Mouse (Mus musculus) left cerebral cortex, postnatal 14 days (tissue): ENCODE measurements around the gene Six1. TPM values are rescaled to one million over a fixed set of nuclear protein-coding genes. Genes with fewer than 3 reads are reported as not detected.
"Not testable (repeated sequence)": the region's sequence is repeated elsewhere in the genome, so short reads cannot be mapped to it uniquely, and the experiment has no call there.

Experiments used
- DNase-seq, 2 experiments: peaks; one replicate each; pipeline ENCODE4 v3.0.0; 2021 to 2022; ENCODE audit warnings: low spot score in 2 of 2, mixed read lengths in 1 of 2
- intact Hi-C: fragments of 180-260 bp; cut with DNase I; formaldehyde crosslinking; loops from one replicate; pipeline ENCODE4 v1.15.1; 2025
- total RNA-seq, 2 experiments: library from RNA; stranded (reverse); gene quantifications; 2 replicates each; pipeline ENCODE4 v1.2.3; 2021

The Six1 gene
- total RNA-seq, 2 experiments from 2014 or later, result 0.26 to 0.61 TPM

GRCm38 (mm10) chr12:73039939-73040562 is 13.6 kb downstream of the Six1 start:
- intact Hi-C loops, result no loop called here
- no peak for DNase-seq

- intact Hi-C loops, result no loop called here
- DNase-seq, result no peak
These were observed 14.4 kb downstream of the Six1 start for GRCm38 (mm10) chr12:73038992-73039938.

- DNase-seq, result no peak
- intact Hi-C loops, result no loop called here
These were observed 15.2 kb downstream of the Six1 start for GRCm38 (mm10) chr12:73038441-73038991.

GRCm38 (mm10) chr12:73037385-73038160 is 16.1 kb downstream of the Six1 start:
- intact Hi-C loops, result no loop called here
- DNase-seq, result no peak

GRCm38 (mm10) chr12:73034901-73035895 is 18.5 kb downstream of the Six1 start:
- DNase-seq, result no peak
- intact Hi-C loops, result no loop called here

GRCm38 (mm10) chr12:73032665-73033064 is 21.0 kb downstream of the Six1 start:
- intact Hi-C loops, result no loop called here

GRCm38 (mm10) chr12:73031315-73031714 is 22.4 kb downstream of the Six1 start:
- no peak for DNase-seq
- intact Hi-C loops, result no loop called here

More at GRCm38 (mm10) chr12:73032665-73033064, 21.0 kb downstream of the Six1 start:
- no peak for DNase-seq

- peak in 1 of 2 experiments; percentile 20 for DNase-seq
- intact Hi-C loops, result loop anchor here (10.0 kb wide), 1 partner anchor 529 kb away; no protein-coding TSS in a partner anchor
These were observed 28.2 kb downstream of the Six1 start for GRCm38 (mm10) chr12:73025490-73025889.

GRCm38 (mm10) chr12:73020941-73021340 is 32.7 kb downstream of the Six1 start:
- intact Hi-C loops, result loop anchor here (1.0 to 10.0 kb wide), 2 partner anchors 496 to 534 kb away; no protein-coding TSS in a partner anchor
- peak; percentile 42 to 76 for DNase-seq

GRCm38 (mm10) chr12:73020422-73020821 is 33.3 kb downstream of the Six1 start:
- intact Hi-C loops, result loop anchor here (10.0 kb wide), 1 partner anchor 534 kb away; no protein-coding TSS in a partner anchor
- no peak for DNase-seq

- DNase-seq, result no peak
- intact Hi-C loops, result no loop called here
These were observed 34.8 kb downstream of the Six1 start for GRCm38 (mm10) chr12:73018838-73019237.

GRCm38 (mm10) chr12:73016171-73016570 is 37.5 kb downstream of the Six1 start:
- intact Hi-C loops, result no loop called here

GRCm38 (mm10) chr12:73014311-73014710 is 39.4 kb downstream of the Six1 start:
- intact Hi-C loops, result no loop called here

More at GRCm38 (mm10) chr12:73016171-73016570, 37.5 kb downstream of the Six1 start:
- DNase-seq, result no peak

GRCm38 (mm10) chr12:73012824-73013223 is 40.9 kb downstream of the Six1 start:
- intact Hi-C loops, result no loop called here
- no peak for DNase-seq

More at GRCm38 (mm10) chr12:73014311-73014710, 39.4 kb downstream of the Six1 start:
- no peak for DNase-seq

GRCm38 (mm10) chr12:73012136-73012785 is 41.4 kb downstream of the Six1 start:
- intact Hi-C loops, result no loop called here
- no peak for DNase-seq

- DNase-seq, intact Hi-C loops: not testable (repeated sequence)
These were observed 50.8 kb downstream of the Six1 start for GRCm38 (mm10) chr12:73002903-73003302.

GRCm38 (mm10) chr12:73002281-73002680 is 51.4 kb downstream of the Six1 start:
- intact Hi-C loops, result not testable (repeated sequence)
- peak in 1 of 2 experiments; percentile 10 for DNase-seq
